Mouse (Mus musculus): ENCODE measurements around the gene Cisd1. TPM values are rescaled to one million over a fixed set of nuclear protein-coding genes. Genes with fewer than 3 reads are reported as not detected.

The Cisd1 gene
- polyA plus RNA-seq, 1 experiment from 2014 or later, result 261 TPM

DNA sequence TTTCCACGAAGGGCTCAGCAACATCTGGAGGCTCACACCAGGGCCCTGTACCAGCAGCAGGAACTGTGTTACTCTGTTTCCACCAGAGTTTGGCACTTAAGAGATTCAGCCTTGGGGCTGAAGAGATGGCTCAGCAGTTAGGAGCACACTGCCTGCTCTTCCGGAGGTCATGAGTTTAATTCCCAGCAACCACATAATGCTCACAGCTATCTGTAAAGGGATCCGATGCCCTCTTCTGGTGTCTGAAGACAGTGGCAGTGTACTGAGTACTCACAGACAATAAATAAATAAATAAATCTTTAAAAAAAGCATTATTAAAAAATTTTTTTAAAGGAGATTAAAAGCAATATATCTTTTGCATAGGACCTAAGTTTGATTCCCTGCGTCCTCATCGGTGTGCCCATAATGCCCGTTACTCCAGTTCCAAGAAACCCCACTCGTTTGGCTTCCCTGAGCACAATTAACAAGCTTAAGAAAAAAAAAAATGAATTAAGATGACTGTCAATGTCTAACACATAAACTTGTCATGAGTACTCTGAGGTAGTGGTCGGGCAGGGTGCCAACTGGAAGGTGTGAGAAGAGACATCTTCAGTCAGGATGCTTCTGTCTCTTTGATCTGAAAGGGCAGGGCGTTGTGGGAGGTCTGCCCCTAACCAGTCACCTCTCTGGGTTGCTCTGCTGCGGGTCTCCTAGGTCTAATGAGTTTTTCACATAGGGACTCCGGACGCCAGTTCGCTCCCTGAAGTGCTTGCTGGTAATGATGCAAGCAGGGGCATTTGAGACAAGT, 2.2 kb upstream of the Cisd1 start:
- WGBS (ENCODE audit: insufficient replicate concordance), result 12% methylated on average over 13 of the region's 13 CpGs
- DNase-seq (no peak), ATAC-seq (no peak; the same call in 1 of the 2 replicates)
- no peaks in the 10 kb centered on the region for H3K27me3 ChIP-seq (ENCODE audit: insufficient read depth, low read length)
- peak overlapping the region; percentile 86 for H3K9ac ChIP-seq (replicated peaks)
- H3K9me3 ChIP-seq (ENCODE audit: low read length), result no peaks in the 10 kb centered on the region
- H3K4me1 ChIP-seq (ENCODE audit: insufficient read depth), result peaks cover 31% of the 10 kb centered on the region
- H3K36me3 ChIP-seq (replicated peaks; ENCODE audit: insufficient read depth, low read length), result peaks cover 7% of the 10 kb centered on the region
- H3K4me3 ChIP-seq (ENCODE audit: low read depth, low read length), result peak overlapping the region; percentile 77
- H3K4me2 ChIP-seq (ENCODE audit: low read depth, low read length), result peak overlapping the region; percentile 84
- TF ChIP-seq EP300 (IDR thresholded peaks at IDR 0.05; ENCODE audit: low read depth) (no peak), CTCF (IDR thresholded peaks at IDR 0.05; ENCODE audit: low read depth) (peak; percentile 39)
- H3K27ac ChIP-seq (ENCODE audit: low read depth), result peak overlapping the region; percentile 84

DNA sequence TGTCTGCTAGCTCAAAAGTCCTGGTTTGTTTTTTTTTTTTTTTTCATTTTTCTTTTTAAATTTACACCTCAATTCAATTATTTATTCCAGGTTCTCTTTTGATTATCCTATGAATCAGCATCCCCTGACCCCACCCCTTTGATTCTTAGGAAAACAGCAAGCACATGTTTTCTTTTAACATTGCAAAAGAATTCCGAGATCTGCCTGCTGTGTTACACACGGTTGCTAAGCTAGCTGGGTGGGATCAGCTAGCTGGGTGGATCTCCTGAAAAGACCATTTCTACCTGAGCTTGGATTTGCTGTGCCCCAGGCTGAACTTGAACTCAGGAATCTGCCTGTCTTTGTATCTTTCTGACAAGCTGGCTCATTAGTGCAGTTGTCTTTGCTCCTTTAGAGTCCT, 1.4 kb upstream of the Cisd1 start:
- TF ChIP-seq CTCF (IDR thresholded peaks at IDR 0.05; ENCODE audit: low read depth) (no peak), EP300 (IDR thresholded peaks at IDR 0.05; ENCODE audit: low read depth) (no peak)
- no peak for ATAC-seq

DNA sequence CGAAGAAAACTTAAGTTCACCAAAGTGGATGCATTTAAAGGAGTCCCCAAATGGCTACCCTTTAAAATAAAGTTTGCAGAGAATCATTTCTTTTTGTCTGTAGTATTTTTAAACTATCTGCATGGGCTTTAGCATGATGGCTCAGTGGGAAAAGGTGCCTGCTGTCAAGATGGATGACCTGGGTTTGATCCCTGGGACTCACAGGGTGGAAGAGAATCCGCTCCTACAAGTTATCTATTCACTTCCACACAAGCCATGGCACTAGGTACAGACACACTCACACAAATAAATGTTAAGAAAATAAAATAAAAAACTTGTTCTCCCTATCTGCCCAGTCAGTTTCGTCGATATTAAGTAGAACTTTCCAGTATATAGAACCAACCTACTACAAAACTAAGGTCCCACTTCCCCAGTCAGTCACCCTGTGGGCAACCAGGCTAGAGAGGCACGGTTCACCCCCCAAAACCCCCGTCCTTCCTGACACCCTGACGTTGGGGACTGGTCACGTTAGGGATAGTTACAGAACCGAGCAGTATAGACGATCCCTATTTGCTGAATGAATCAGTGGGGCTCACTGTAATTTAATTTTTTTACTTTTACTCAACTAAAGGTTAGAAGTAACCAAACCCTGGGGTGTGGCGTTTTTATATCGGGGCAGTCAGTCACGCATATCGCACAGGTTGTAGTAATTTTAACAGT, 1.0 kb downstream of the Cisd1 start:
- Histone ChIP-seq H3K4me3 (ENCODE audit: low read depth, low read length) (peak overlapping the region; percentile 93), H3K9ac (replicated peaks) (peak overlapping the region; percentile 98), H3K4me1 (ENCODE audit: insufficient read depth) (peaks cover 33% of the 10 kb centered on the region), H3K27me3 (ENCODE audit: insufficient read depth, low read length) (no peaks in the 10 kb centered on the region), H3K9me3 (ENCODE audit: low read length) (no peaks in the 10 kb centered on the region), H3K36me3 (replicated peaks; ENCODE audit: insufficient read depth, low read length) (no peaks in the 10 kb centered on the region), H3K27ac (ENCODE audit: low read depth) (peak overlapping the region; percentile 97), H3K4me2 (ENCODE audit: low read depth, low read length) (peak overlapping the region; percentile 92)
- 17% methylated on average over 14 of the region's 14 CpGs for WGBS (ENCODE audit: insufficient replicate concordance)
- no peak for DNase-seq
- no peak for ATAC-seq
- TF ChIP-seq EP300 (IDR thresholded peaks at IDR 0.05; ENCODE audit: low read depth), result no peak
- TF ChIP-seq CTCF (IDR thresholded peaks at IDR 0.05; ENCODE audit: low read depth), result no peak

More for the DNA sequence above, 1.4 kb upstream of the Cisd1 start:
- Histone ChIP-seq H3K27ac (ENCODE audit: low read depth) (peak overlapping the region; percentile 84), H3K4me3 (ENCODE audit: low read depth, low read length) (no peak overlapping the region), H3K4me1 (ENCODE audit: insufficient read depth) (peaks cover 34% of the 10 kb centered on the region), H3K4me2 (ENCODE audit: low read depth, low read length) (no peak overlapping the region), H3K9ac (replicated peaks) (peak overlapping the region; percentile 13; the same call in 1 of the 2 replicates), H3K9me3 (ENCODE audit: low read length) (no peaks in the 10 kb centered on the region), H3K27me3 (ENCODE audit: insufficient read depth, low read length) (no peaks in the 10 kb centered on the region), H3K36me3 (replicated peaks; ENCODE audit: insufficient read depth, low read length) (peaks cover 3% of the 10 kb centered on the region)
- WGBS (ENCODE audit: insufficient replicate concordance), result 56% methylated on average over 2 of the region's 2 CpGs
- no peak for DNase-seq

DNA sequence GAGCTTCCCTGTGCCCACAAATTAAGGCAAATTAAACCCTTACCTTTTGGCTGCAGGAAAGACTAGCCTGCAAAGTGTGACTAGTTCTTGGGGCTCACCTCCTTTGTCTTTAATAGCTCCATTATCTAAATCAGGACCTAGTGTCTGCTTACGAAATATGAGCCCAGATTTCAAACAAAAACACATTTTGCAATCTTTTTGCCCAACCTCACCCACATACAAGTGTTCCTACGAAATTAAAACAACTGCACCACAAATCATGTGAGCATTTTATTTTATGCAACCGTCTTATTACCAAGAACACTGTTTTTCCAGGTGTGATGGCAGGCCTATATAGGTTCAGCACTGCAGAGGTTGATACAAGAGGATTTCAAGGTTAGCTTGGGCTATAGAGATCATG, 1.6 kb downstream of the Cisd1 start:
- no peak for ATAC-seq
- H3K4me2 ChIP-seq (ENCODE audit: low read depth, low read length), result peak overlapping the region; percentile 92
- H3K4me1 ChIP-seq (ENCODE audit: insufficient read depth), result peaks cover 32% of the 10 kb centered on the region

DNA sequence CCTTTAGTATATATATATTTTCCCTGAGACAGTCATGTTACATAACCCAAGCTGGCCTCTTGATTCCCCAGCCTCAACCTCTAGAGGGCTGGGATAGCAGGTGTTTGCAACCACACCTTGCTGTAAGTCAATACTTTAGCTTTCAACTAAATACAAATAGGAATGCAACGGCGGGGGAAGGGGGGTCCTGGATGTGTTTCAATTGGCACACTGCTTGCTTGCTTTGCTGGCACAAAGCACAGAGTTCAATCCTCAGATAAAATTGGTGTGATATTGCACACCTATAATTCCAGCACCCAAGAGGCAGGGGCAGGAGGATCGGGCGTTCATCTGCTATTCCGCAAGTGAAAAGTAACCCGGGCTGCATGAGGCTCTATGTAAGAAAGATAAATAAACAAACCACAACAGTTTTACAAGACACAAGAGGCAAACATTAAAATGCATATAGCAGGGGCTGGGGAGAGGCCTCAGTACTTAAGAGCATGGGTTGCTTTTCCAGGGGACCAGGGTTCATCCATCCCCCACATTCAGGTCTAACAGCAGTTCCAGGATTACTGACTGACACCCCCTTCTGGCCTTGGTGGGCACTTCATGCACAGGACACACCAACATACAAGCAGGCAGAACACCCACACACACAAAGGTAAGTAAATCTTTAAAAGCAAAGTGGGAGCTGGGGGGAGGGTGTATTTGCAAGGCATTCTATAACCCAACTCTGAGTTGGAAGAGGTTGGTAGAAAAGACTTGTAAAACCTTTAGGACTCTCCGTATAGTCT, 2.5 kb downstream of the Cisd1 start:
- H3K36me3 ChIP-seq (replicated peaks; ENCODE audit: insufficient read depth, low read length), result no peaks in the 10 kb centered on the region
- no peak overlapping the region; the same call in 1 of the 2 replicates for H3K9ac ChIP-seq (replicated peaks)
- ATAC-seq (no peak), DNase-seq (peak; percentile 55)
- H3K27ac ChIP-seq (ENCODE audit: low read depth), result peak overlapping the region; percentile 97
- 76% methylated on average over 7 of the region's 7 CpGs for WGBS (ENCODE audit: insufficient replicate concordance)
- TF ChIP-seq EP300 (IDR thresholded peaks at IDR 0.05; ENCODE audit: low read depth), result no peak
- peak; percentile 63 for TF ChIP-seq CTCF (IDR thresholded peaks at IDR 0.05; ENCODE audit: low read depth)
- no peak overlapping the region for H3K4me3 ChIP-seq (ENCODE audit: low read depth, low read length)
- H3K27me3 ChIP-seq (ENCODE audit: insufficient read depth, low read length), result no peaks in the 10 kb centered on the region
- peaks cover 32% of the 10 kb centered on the region for H3K4me1 ChIP-seq (ENCODE audit: insufficient read depth)
- peak overlapping the region; percentile 92 for H3K4me2 ChIP-seq (ENCODE audit: low read depth, low read length)
- no peaks in the 10 kb centered on the region for H3K9me3 ChIP-seq (ENCODE audit: low read length)

More for the DNA sequence above, 1.6 kb downstream of the Cisd1 start:
- Histone ChIP-seq H3K36me3 (replicated peaks; ENCODE audit: insufficient read depth, low read length) (no peaks in the 10 kb centered on the region), H3K9me3 (ENCODE audit: low read length) (no peaks in the 10 kb centered on the region), H3K4me3 (ENCODE audit: low read depth, low read length) (peak overlapping the region; percentile 93), H3K27me3 (ENCODE audit: insufficient read depth, low read length) (no peaks in the 10 kb centered on the region), H3K9ac (replicated peaks) (peak overlapping the region; percentile 98; the same call in 1 of the 2 replicates), H3K27ac (ENCODE audit: low read depth) (peak overlapping the region; percentile 97)
- 50% methylated on average over 3 of the region's 3 CpGs for WGBS (ENCODE audit: insufficient replicate concordance)
- DNase-seq, result no peak
- TF ChIP-seq CTCF (IDR thresholded peaks at IDR 0.05; ENCODE audit: low read depth) (no peak), EP300 (IDR thresholded peaks at IDR 0.05; ENCODE audit: low read depth) (0 out of 2 replicates have a peak, but pooled peaks have one; percentile 56)
